Mouse (Mus musculus) cerebellum, adult 2 months (tissue): ENCODE measurements around the gene Xylt2.

Experiments used
- CTCF ChIP-seq: fragments of 200-500 bp; IDR thresholded peaks from 2 replicates; pipeline ENCODE4 v1.5.1; 2011; ENCODE audit warnings: low read depth, mild to moderate bottlenecking, control low read depth, low read length, moderate library complexity, borderline replicate concordance; ENCODE audit not compliant: insufficient read depth
- POLR2A ChIP-seq: fragments of 200-500 bp; IDR thresholded peaks from 2 replicates; pipeline ENCODE4 v1.6.1; 2011; ENCODE audit warnings: low read length, control low read depth, borderline replicate concordance; ENCODE audit not compliant: insufficient read depth

- TF ChIP-seq CTCF (no peak), POLR2A (no peak)
These were observed 12.0 kb downstream of the Xylt2 start for GRCm38 (mm10) chr11:94665281-94665680.
